ENCODE assay signal across 10 mouse cellular contexts in the genomic region with DNA sequence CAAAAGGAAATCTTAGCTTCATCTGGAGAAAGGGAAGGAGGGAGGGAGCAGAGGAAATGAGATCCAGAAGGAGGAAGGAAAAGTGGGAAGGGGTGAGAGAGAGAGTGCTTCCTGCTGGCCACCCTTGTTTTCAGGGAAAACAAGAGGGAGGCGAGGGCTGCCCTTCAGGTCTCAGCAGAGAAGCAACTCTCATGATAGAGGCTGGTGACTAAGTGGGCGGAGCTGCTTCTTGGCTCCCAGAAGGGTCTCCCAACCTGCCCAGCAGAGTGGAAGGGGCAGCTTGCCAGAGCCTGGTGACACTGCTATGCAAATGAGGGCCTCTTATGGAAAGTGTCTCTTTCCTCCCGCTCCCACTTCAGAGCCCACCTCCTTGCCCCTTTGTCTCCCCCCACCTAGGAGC.
A peak's percentile ranks its signal among the peaks of the same experiment; 100 is the strongest.
DNase-seq lines count a peak whose midpoint lies in the region; ATAC-seq lines count a peak whose summit lies in the region.
"Had no signal": no experiment of that assay in that cellular context is flagged by ENCODE, and none has a peak within 500 bp of the region (broad histone marks: within the 10 kb centered on the region; RNA-seq: fewer than 3 reads in every experiment).

No protein-coding gene starts in this region.

- no peaks in the 10 kb centered on the region for H3K27me3 ChIP-seq in kidney, embryonic 15.5 days
- H3K27me3 ChIP-seq in forebrain, embryonic 11.5 days (ENCODE audit: control insufficient read depth, insufficient read depth, low read length) = no peaks in the 10 kb centered on the region
- no peaks in the 10 kb centered on the region for H3K27me3 ChIP-seq in limb, embryonic 12.5 days

- ATAC-seq in kidney, embryonic 15.5 days (replicated peaks; ENCODE audit: low FRiP score) = peak; percentile 48; the same call in 1 of the 2 replicates
- 0 out of 2 replicates have a peak, but pooled peaks have one; percentile 35 for ATAC-seq in forebrain, embryonic 11.5 days (replicated peaks; ENCODE audit: low FRiP score)
- ATAC-seq in limb, embryonic 12.5 days (ENCODE audit: insufficient number of reproducible peaks, insufficient read depth, low FRiP score, low TSS enrichment, low read depth) = no peak
- ATAC-seq: intestine, postnatal 0 days had no signal

- H3K4me3 ChIP-seq in kidney, embryonic 15.5 days (replicated peaks) = no peak overlapping the region
- no peak overlapping the region for H3K4me3 ChIP-seq in forebrain, embryonic 11.5 days (ENCODE audit: low read depth, low read length)
- H3K4me3 ChIP-seq in limb, embryonic 12.5 days (replicated peaks) = no peak overlapping the region

- WGBS in kidney, embryonic 15.5 days = 8% methylated on average over 3 of the region's 3 CpGs
- WGBS in forebrain, embryonic 11.5 days = 19% methylated on average over 3 of the region's 3 CpGs
- WGBS in limb, embryonic 12.5 days = 16% methylated on average over 3 of the region's 3 CpGs

- no peaks in the 10 kb centered on the region for H3K36me3 ChIP-seq in kidney, embryonic 15.5 days
- H3K36me3 ChIP-seq in forebrain, embryonic 11.5 days (ENCODE audit: control insufficient read depth, insufficient read depth, low read length) = no peaks in the 10 kb centered on the region
- H3K36me3 ChIP-seq in limb, embryonic 12.5 days = no peaks in the 10 kb centered on the region

- H3K4me2 ChIP-seq in kidney, embryonic 15.5 days = peak overlapping the region; percentile 22; the same call in 1 of the 2 replicates
- H3K4me2 ChIP-seq in forebrain, embryonic 11.5 days (ENCODE audit: low read depth, low read length, severe bottlenecking) = no peak overlapping the region
- H3K4me2 ChIP-seq in limb, embryonic 12.5 days = no peak overlapping the region; the same call in 1 of the 2 replicates

- H3K4me1 ChIP-seq in kidney, embryonic 15.5 days = peaks cover 11% of the 10 kb centered on the region
- H3K4me1 ChIP-seq in forebrain, embryonic 11.5 days (replicated peaks; ENCODE audit: control insufficient read depth, insufficient read depth, low read length) = peaks cover 4% of the 10 kb centered on the region; the same call in 1 of the 2 replicates
- peaks cover 11% of the 10 kb centered on the region for H3K4me1 ChIP-seq in limb, embryonic 12.5 days (replicated peaks)

- H3K27ac ChIP-seq in kidney, embryonic 15.5 days = peak overlapping the region; percentile 11; the same call in 1 of the 2 replicates
- no peak overlapping the region for H3K27ac ChIP-seq in forebrain, embryonic 11.5 days (ENCODE audit: low read depth, low read length)
- H3K27ac ChIP-seq in limb, embryonic 12.5 days = 0 out of 2 replicates have a peak overlapping the region, but pooled peaks have one; percentile 13

- no peak overlapping the region for H3K9ac ChIP-seq in kidney, embryonic 15.5 days
- no peak overlapping the region; the same call in 1 of the 2 replicates for H3K9ac ChIP-seq in forebrain, embryonic 11.5 days (ENCODE audit: low read length)
- H3K9ac ChIP-seq in limb, embryonic 12.5 days (replicated peaks) = no peak overlapping the region

- no peaks in the 10 kb centered on the region for H3K9me3 ChIP-seq in kidney, embryonic 15.5 days (replicated peaks)
- H3K9me3 ChIP-seq in forebrain, embryonic 11.5 days (ENCODE audit: control insufficient read depth, low read length) = no peaks in the 10 kb centered on the region
- H3K9me3 ChIP-seq in limb, embryonic 12.5 days = no peaks in the 10 kb centered on the region

- no peak for DNase-seq in kidney, adult 9 months
- peak; percentile 68 for DNase-seq in embryo, embryonic 11 days
- DNase-seq in forebrain, embryonic 11.5 days (ENCODE audit: low spot score) = peak; percentile 65
- no peak for DNase-seq in right cerebral cortex, adult 18-20 months
- DNase-seq in thymus, postnatal 0 days (ENCODE audit: low spot score) = no peak
- DNase-seq: cerebellum, adult 18-20 months; thymus, postnatal 36 days had no signal

Comparison
In these comparisons a context has a peak if more than half of its experiments do, and no peak if none do; other contexts are left out.
1. DNase-seq: peak in embryo, embryonic 11 days (single experiment) and forebrain, embryonic 11.5 days (single experiment); none in kidney, adult 9 months (single experiment), right cerebral cortex, adult 18-20 months (single experiment) and thymus, postnatal 0 days (single experiment).